Mouse (Mus musculus) A20 (cell line): ENCODE measurements around the gene Gm21974.
"Not testable (repeated sequence)": the region's sequence is repeated elsewhere in the genome, so short reads cannot be mapped to it uniquely, and the experiment has no call there.

Source experiments
- DNase-seq: peaks from one replicate; pipeline ENCODE4 v3.0.0-alpha.2; 2011; ENCODE audit warnings: low read depth, low spot score

Gene Gm21974

GRCm38 (mm10) chr7:127876467-127877348, 18.5 kb downstream of the Gm21974 start, which contains the start of gene Zfp668:
Gene Zfp668, minus strand, starts transcription at chr7:127876828.
- peak; percentile 98 for DNase-seq

- peak; percentile 94 for DNase-seq
Observed at GRCm38 (mm10) chr7:127876041-127876466, 19.2 kb downstream of the Gm21974 start, which contains the start of gene Zfp646. Gene Zfp646, plus strand, starts transcription at chr7:127876221.

GRCm38 (mm10) chr7:127875627-127876001, 19.6 kb downstream of the Gm21974 start:
- DNase-seq, result peak; percentile 94

GRCm38 (mm10) chr7:127874812-127875626, 20.2 kb downstream of the Gm21974 start:
- no peak for DNase-seq

GRCm38 (mm10) chr7:127870136-127870821, 25.0 kb downstream of the Gm21974 start:
- peak; percentile 44 for DNase-seq

DNA sequence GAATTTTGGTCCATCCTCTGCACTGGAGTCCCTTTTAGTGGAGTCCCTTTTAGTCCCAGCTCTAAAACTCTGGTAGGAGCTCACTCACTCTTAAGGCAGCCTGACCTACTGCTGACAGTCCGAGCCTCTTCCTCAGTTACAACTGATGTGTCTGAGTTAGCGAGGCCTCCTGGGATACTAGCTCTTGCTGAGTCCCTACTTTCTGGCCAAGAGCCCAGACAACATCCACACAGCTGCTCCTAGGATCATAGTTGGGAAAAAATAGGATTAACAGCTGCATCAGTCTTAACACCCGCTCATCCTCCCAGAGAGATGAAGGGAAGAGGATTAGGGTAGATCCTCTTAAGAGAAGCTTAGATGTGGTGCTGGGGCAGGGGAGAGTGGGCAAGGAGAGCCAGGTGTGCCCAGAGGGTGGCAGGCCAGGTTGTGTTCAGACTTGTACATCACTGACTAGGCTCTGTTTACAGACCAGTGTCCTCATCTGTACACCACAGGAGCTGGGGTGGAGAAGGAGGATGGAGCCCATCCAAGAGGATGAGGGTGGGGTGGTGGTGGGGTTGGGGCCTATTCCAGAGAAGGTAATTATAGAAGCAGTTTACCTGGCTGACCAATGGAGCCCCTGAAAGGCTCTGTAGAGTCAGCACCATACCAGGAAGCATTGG, 26.0 kb downstream of the Gm21974 start:
- DNase-seq, result no peak

- no peak for DNase-seq
Observed at GRCm38 (mm10) chr7:127867641-127868040, 27.6 kb downstream of the Gm21974 start.

- DNase-seq, result no peak
Observed at GRCm38 (mm10) chr7:127866434-127866833, 28.8 kb downstream of the Gm21974 start.

GRCm38 (mm10) chr7:127858258-127858657, 37.0 kb downstream of the Gm21974 start:
- no peak for DNase-seq

DNA sequence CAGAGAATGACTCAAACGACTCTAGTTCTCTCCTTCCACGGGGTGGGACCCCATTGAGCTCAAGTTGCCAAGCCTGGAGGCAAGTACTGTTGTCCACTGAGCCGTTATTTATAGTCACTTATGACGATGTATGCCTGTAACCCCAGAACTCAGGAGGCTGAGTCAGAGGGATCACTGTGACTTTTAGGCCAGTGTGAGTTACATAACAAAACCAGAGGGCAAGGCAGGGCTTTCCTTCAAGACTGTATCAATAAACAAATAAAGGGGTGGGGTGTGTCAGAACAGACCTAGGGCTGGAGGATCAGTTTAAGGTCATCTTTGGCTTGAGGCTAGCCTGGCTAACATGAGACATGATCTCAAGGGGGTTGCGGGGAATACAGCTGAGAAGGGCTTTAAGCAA, 44.3 kb downstream of the Gm21974 start:
- no peak for DNase-seq

DNA sequence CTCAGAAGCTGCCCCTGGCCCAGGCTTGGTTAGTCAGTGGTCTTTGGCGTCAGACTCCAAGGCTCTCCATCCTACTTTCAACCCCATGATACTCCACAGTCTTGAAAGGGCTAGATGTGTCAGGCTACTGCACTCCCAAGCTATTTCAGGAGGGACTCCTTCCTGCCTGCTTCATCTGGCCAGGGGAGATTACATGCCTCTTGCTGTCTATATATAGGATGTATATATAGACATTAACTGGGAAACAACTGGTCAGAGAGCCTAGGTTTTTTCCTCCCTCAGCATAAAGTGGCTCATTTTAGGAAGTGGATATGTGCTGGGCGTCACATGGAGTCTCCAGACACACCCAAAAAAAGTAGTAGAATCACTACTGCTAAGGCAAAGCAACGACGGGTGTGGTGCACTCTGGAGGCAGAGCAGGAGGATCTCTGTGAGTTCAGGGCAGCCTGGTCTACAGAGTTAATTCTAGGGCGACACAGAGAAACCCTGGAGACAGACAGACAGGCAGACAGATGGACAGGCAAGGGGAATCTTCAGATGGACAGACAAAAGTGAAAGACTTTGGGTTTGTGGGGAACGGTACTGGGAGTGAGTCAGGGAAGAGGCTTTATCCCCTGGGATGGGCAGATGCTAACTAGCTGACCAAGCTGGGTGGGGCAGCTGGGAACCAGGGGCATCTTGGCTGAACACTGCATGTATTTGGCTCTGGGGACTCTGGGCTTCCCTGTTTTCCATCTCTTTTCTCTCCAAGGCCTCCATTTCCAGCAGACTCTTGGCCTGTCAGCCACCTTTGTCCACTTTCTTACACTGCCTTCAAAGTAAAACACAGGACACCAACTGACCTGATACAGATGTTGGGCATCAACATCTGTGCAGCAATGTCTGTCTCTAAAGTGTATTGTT, 45.0 kb downstream of the Gm21974 start:
- no peak for DNase-seq

- peak; percentile 89 for DNase-seq
Observed at GRCm38 (mm10) chr7:127842001-127842718, 53.1 kb downstream of the Gm21974 start.

DNA sequence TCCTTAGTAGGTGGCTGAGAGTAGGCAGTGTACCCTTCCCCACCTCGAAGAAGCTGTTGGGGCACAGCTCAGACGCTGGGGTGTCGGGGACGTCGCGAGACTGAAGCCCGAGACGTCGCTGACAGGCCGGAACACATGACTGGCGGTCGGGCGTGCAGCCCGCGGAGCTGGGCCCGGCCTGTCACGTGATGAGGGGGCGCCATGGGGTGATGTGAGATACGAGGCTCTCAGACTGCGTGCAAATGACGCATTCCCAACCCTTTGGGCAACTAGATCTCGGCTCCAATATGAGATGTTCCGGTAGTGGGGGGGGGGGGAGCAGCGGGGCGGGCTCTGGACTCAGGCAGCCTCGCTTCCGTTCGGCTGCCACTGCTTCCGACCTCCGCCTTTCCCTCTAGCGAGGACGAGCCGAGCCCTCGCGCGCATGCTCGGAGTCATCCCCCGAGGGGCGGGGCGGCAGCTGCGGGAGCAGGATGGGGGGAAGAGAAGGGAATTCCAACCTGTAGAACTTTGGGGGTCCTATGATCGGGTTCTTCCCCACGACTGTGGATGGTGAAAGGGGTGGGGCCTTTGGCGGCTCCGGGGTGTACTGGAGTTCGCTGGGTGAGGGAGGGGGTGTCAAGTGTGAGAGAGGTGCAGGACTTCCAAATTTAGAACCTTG, 53.8 kb downstream of the Gm21974 start:
- DNase-seq, result peak; percentile 96

DNA sequence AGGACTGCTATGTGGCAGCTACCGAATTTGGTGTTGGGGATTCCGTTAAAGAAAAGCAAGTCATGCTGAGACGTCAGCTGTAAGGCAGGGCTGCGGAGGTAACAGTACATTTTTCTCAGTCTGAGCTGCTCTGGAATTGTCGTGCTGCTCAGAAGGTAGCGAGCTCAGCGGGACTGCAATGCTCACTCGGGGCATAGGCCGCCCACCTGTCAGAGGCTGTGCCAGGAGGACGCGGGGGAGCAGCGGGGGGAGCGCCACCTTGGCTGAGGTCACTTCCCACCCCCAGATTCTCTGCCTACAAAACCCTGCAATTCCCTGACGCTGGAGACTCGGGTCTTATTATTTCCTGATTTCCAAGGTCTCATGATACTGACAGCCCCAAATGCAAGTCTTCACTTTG, 54.4 kb downstream of the Gm21974 start:
- DNase-seq, result no peak

DNA sequence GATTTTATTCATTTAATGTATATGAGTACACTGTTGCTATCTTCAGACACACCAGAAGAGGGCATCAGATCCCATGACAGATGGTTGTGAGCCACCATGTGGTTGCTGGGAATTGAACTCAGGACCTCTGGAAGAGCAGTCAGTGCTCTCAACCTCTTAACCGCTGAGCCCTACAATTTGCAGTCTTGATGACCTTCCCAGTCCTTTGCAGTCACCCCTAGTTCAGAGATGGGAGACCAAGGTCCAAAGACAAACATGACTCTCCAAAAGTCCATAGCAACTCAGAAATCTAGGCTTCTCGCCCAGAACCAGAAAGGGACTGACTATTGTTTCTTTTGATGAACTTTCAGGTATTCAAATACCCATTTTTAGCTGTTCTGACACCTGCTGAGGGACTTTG, 55.2 kb downstream of the Gm21974 start:
- peak; percentile 50 for DNase-seq

GRCm38 (mm10) chr7:127837878-127838277, 57.4 kb downstream of the Gm21974 start:
- DNase-seq, result not testable (repeated sequence)

GRCm38 (mm10) chr7:127837473-127837872, 57.8 kb downstream of the Gm21974 start:
- no peak for DNase-seq
